Mouse (Mus musculus) thymus, postnatal 0 days (tissue): ENCODE measurements around the gene Cox6a2. TPM values are rescaled to one million over a fixed set of nuclear protein-coding genes. Genes with fewer than 3 reads are reported as not detected.
A peak's percentile ranks its signal among the peaks of the same experiment; 100 is the strongest.

Experiments
- DNase-seq: peaks from one replicate; pipeline ENCODE4 v3.0.0-alpha.2; 2015; ENCODE audit warnings: low spot score
- polyA plus RNA-seq: library from polyadenylated mRNA; unstranded; fragments of >200 nt; fragmentation: Nextera tagmentation; extraction: Ambion mirVana; gene quantifications from 2 replicates; pipeline ENCODE4 v1.2.1, GENCODE M21; 2015

Cox6a2 gene
- polyA plus RNA-seq, result 3.0 and 4.0 TPM in 2 replicates

DNA sequence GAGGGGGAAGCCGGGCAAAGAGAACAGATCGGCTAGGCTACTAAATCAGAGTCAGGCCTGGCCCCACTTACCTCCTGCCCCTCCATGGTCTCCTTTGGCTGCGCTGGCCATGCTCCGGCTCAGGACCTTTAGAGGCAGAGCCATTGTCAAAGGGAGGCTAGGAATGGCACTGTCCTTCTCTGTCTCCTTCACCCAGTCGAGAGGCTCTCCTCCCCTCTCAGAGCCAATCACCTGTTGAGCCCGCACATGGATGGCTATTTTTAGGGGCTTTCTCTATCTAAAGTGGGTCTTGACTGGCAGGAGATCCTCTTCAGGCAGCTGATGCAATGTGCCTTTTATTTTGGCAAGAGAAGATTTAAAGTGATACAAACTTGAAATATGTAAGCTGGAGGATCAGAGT lies at the start of gene Cox6a2:
Gene Cox6a2, minus strand, starts transcription at position 236 of the 400 bp plus-strand sequence.
- no peak for DNase-seq

DNA sequence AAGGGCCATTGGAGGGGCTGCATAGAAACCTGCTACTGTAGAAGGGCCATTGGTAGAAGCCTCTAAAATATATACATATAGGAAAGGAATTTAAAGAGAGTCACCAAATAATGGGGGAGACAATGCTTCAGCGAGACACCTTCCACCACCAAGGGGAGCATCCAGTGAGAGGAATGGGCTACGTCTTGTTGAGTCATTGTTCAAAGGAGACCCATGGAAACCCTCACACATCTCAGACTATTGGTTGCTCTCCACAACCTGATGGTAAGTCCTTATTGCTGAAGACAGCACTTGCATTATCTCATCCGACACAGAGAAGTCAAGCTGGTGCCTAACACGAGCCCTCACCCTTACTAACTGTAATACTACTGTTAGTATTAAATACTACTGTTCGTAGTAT lies 49.6 kb upstream of the Cox6a2 start:
- DNase-seq, result no peak

DNA sequence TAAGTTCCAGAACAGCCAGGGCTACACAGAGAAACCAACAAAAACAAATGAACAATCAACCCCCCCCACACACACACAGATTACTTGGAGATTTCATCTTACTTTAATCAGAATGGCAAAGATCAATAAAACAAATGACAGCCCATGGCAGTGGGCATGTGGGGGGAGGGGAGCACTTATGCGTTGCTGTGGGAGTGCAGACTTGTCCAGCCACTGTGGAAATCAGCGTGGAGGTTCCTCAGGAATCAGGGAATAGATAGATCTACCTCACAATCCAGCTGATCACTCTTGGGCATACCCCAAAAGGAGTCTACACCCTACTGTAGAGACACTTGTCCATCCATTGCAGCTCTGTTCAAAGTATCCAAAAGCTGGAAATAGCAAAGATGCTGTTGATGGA lies 48.8 kb upstream of the Cox6a2 start:
- DNase-seq, result no peak

DNA sequence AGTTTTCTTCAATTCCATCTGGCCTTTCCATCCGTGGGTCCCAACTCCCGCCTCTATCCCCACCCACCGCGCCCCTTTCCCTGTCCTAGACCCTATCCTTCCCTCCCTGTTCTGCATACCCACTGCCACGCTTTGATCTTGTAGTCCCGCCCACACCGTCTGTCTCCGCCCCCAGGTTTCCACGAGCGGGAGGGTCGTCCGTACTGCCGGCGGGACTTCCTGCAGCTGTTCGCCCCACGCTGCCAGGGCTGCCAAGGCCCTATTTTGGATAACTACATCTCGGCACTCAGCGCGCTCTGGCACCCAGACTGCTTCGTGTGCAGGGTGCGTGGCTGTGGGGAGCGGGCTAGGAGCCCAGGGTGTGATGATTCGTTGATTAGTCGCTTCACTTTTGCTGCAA lies 46.4 kb upstream of the Cox6a2 start:
- DNase-seq, result peak; percentile 90

DNA sequence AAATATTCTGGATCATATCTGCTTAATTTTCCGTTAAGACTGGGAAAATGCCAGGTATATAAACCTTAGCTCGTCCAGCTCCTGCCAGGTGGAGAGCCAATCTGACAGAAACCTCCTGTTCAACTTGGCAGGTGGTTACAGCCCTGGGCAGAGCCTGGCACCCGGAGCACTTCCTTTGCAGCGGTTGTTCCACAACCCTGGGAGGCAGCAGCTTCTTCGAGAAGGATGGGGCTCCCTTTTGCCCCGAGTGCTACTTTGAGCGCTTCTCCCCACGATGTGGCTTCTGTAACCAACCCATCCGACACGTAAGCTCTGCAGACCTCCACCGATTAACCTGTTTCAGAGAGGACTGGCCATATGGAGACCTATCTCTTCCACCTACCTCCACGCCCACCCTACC lies 45.8 kb upstream of the Cox6a2 start:
- DNase-seq, result peak; percentile 30

DNA sequence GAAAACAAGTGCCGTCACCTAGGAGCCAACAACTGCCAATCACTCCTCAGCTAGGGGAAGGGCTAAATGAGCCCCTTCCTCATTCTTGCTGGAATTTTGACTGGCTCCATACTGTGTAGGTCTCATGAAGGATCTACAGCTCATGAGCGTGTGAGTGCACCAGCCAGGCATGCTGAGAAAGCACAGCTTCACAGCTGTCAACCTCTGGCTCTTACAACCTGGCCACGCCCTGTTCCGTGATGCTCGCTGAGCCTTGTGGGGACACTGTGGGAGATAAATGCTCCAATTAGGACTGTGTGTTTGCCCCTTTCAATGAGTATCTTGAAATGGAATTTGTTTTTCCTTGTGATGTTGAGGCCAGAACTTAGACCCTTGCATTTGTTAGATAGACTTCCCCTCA lies 43.8 kb upstream of the Cox6a2 start:
- DNase-seq, result no peak

DNA sequence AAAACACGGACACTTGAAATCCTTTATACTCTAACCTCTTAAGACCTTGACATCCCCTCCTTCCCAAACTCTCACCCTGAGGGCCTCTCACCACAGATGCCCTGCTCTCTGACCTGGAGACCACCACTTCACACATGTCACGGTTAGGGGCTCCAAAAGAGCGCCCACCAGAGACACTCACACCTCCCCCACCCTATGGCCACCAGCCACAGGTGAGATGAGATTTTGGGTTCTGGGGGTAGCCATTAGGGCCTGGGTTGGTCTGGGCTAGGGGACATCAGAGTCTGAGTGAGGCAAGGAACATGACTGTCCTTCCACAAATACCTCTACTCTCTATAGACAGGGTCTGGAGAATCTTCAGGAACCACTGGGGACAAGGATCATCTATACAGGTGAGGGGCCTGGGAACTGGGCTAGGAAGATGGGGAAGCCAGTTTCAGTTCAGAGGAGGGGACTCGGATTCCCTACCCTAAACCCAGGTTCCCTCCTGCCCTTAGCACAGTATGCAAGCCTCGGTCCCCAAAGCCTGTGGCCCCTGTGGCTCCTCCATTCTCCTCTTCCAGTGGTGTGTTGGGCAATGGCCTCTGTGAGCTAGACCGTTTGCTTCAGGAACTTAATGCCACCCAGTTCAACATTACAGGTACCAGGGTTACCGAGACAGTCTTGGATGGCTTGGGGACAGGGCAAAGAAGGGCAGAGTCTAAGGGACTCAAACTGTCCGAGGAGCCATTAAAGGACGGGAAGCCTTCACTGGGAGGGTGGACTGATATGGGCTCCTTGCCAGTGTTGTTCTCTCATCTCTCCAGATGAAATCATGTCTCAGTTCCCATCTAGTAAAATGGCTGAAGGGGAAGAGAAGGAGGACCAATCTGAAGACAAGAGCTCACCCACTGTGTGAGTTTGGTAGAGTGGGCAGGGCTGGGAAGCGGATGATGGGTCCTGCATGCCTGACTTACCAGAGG lies 42.2 kb upstream of the Cox6a2 start:
- DNase-seq, result no peak

DNA sequence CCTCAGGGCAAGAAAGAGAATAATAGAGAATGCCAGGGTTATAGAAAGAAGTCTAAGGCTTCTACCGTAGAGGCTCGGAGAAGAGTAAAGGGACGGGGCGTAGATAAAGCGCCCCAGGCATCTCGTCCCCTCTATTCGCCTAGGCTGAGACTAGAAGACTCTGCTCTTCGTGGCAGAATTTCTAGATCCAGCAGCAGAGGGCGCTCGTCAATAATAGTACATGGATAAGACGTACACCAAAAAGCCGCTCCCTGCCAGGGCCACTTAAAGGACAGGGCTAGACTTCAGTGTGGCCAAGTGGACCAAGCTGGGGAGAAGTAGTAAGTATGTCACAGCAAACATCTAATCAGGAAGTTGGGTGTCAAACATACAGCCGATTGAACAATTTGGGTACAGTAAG lies 41.3 kb upstream of the Cox6a2 start:
- DNase-seq, result peak; percentile 82

DNA sequence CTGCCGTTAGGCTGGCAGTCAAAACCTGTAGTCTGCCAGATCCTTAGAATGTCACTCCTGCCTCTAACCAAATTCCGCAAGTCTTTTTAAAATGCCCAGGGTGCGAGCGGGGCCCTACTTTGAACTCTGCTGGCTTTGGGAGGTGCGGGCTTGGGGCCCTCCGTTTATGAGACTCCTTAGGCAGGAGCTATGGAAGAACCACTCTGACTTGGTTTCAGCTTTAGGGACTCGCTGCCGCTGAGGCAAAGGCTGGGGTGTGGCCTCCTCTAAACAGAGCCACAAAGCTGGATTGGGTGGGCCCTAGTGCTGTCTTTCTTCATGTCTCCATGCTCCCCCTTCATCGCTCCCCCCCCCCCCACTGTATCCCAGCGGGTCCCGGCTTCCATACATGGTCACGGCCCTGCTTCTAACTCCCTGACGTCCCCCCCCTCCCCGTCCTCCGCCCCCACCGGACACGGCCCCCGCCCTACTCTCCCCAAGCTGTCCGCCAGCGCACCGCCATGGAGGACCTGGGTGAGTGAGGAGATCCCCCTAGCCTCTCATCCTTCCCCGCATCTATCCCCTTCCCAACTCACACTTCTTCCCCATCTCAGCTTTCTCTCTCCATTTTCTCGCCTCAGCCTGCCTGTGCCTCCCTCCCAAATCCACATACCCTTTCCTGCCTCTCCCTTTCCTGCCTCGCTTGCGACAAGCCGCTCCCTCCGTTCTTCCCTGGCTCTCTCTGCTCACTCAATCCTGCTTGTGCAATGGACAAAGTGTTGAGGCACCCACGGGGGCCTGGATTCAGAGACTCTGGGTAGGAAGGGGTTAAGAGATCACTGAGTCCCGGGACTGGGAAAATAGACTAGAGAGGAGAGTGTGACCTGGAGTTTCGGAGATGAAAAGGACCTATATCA lies 40.6 kb upstream of the Cox6a2 start, which contains the start of gene Tgfb1i1:
Gene Tgfb1i1, plus strand, starts transcription at position 317 of the 896 bp plus-strand sequence.
- peak; percentile 10 for DNase-seq

DNA sequence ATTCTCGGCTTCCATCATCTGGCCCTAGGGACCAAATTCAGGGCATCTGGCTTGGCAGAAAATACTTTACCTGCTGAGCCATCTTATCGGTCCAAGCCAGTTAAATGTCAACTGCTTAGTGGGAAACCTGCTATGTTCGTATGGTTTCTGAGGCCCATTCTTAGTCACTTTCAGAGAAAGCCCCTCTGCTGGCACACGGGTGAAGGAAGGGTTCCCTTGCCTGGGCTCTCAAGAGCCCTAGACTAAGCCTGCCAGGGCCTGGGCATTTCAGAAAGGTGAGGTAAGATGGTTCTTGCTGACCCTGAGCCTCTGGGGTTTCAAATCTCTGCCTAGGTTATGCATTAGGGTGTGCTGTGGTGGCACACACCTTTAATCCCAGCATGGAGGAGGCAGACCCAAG lies 39.4 kb upstream of the Cox6a2 start:
- DNase-seq, result no peak

DNA sequence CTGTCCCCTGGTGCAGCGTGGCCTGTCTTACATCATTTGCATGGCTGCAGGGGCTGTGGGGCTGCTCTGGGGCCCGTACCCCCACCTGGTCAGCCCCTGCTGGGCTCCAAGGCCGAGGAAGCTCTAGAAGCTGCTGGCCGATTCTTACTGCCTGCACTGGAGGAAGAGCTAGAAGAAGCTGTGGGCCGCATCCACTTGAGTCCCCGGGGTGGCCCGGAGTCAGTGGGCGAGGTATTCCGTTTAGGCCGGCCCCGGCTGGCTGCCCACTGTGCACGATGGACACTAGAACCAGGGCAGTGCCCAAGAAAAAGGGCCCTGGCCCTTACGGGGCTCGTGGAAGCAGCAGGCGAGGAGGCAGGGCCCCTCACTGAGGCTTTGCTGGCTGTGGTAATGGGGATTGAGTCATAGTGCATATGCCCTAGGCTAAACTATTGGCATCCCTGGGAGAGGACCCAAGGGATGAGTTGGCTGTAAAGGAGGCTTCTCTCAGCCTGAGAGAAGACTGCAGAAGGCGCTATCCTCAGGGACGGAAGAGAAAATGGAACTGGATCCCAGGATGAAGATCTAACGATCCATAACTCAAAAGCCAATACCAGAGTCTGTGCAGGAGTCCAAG lies 38.3 kb upstream of the Cox6a2 start:
- no peak for DNase-seq

DNA sequence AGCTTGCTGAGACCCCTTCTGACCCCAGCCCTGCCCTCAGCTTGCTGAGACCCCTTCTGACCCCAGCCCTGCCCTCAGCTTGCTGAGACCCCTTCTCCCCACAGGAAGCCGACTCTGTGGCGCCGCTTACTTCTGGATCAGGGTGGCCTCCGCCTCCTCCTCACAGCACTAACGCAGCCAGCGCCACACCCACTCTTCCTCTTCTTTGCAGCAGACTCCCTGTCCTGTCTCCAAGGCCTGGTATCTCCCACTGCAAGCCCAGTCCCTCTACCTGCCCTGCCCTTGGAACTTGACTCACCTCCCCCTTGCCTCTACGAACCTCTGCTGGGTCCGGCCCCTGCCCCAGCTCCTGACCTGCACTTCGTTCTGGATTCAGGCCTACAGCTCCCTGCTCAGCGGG lies 37.7 kb upstream of the Cox6a2 start:
- no peak for DNase-seq

DNA sequence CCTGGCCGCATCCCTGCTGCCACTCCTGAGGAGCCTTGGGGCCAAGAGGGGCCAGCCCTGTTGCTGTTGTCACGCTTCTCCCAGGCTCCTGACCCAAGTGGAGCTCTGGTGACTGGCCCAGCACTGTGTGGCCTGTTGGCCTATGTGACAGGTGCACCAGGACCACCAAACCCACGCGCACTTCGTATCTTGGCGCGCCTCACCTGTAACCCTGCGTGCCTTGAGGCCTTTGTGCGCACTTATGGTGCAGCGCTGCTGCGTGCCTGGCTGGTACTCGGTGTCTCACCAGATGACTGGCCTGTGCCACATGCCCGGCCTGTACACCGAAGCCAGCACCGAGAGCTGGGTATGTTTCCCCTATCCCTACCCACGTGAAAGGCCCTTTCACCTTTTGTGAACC lies 36.1 kb upstream of the Cox6a2 start:
- no peak for DNase-seq

DNA sequence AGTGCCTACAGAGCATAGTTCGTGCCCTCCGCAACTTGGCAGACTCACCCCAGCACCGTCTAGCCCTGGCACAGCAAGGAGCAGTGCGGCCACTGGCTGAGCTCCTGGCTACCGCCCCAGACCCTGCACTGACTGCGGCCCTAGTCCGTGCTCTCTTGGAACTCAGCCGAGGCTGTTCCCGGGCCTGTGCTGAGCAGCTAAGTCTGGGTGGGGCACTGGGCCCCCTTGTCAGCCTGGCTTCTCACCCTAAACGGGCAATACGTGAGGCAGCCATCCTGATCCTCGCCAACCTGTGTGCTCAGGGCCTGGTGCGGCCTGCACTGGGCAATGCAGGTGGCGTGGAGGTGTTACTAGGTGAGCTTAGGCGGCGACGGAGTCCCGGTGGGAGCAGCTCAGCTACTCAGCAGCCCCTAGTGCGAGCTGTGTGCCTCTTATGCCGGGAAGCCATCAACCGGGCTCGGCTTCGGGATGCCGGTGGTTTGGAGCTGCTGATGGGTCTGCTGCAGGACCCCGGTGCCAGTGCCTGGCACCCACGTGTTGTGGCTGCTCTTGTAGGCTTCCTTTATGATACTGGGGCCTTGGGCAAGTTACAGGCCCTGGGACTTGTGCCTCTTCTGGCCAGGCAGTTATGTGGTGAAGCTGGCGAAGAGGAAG lies 34.1 kb upstream of the Cox6a2 start:
- DNase-seq, result no peak

DNA sequence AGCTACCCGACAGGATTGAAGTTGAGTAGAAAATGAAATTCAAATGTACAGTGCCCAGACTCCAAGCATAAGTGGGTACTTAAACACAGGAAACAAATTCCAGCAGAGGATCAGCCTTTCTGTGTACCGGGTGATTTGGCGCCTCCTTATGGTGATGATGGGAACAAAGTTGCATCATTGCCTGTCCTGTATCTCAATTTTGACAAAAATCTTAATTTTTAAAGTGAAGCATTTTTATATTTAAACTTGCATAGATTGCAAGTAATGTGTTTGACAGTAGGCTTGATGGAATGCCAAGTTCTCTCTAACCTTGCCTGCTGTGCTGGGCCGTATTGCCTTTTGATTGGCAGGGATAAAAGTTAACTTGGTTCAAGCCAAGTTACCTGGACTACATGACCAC lies 32.8 kb upstream of the Cox6a2 start:
- peak; percentile 59 for DNase-seq

DNA sequence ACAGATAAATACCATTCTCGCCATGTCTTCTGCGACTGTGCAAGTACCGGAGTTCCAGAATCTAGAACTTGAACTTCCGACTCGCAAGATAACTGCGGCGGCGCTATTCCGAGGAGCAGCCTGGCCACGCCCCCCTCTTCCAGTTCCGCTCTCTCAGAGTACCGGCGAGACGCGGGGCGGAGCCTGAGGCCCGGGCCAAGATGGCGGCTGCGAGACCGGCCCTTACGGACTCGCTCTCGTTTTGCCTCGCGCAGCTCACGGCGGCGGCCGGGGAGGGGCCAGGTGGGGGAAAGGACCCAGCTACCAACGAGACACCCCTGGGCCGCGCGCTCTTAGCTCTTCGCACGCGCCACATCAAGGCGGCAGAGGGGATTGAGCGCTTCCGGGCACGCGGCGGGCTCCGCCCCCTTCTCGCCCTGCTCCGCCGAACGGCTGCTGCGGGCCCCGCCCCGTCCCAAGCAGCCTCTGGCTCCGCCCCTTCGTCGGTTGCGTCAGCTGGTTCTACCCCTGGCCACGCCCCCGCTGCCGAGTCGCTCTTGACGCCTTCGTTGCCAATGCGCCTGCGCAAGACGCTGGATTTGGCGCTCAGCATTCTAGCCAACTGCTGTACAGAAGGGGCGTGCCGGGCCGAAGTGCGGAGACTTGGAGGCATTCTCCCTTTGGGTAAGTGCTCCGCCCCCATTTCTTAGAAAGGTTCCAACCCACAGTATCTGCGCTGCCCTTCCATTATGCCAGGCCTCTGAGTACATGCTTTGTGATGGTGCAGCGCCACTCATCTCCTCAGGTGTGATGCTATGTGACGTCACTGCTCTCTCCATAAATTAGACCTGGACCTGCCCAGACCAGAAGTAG lies 32.0 kb upstream of the Cox6a2 start, which contains the start of gene 9130023H24Rik:
Gene 9130023H24Rik, minus strand, starts transcription at position 105 of the 852 bp plus-strand sequence.
- DNase-seq, result peak; percentile 100

DNA sequence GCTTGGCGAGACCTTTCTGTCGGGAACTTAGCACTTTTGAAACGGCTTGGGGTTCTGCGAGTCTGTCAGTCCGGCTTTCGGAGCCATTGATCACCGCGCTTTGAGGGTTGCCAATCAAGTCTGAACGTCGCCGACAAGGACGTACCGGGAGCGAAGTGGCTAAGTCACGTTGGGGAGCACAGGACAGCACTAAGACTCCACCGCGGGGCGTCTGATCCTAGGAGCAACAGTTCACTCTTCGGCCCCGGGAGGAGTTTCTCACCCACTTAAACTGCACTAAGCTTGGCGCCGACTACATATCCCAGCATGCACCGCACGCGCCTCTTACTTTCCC lies 31.4 kb upstream of the Cox6a2 start:
- DNase-seq, result no peak

DNA sequence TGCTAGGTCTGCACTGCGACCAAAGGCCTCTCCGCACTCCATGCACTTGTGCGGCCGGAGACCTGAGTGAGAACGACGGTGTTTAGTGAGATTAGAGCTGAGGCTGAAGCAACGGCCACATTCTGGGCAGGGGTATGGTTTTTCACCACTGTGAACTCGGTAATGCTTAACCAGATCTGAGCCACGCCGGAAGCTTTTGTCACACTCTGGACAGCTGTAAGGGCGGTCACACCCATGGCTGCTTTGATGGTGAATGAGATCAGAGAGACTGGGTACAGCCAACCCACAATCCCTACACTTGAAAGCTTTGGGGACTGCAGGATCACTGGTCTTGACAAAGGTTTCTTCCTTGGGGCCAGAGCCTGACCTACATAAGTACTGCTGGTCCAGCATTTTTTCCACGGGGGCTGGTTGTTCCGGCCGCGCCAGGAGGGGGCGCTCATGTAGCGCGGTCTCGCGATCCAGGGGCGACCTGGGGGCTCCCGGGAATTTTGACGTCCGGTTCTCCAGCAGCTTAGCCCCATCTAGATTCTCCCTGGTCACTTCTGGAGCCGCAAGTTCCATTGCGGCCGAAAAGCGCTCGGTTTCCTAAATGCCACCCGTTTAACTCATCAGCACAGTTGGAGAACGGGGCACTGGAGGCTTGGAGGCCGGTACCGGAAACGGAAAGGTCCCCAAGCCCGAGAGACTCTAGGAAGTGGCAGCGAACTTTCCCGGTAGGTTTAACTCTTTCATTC lies 30.8 kb upstream of the Cox6a2 start, which contains the start of gene Armc5:
Gene Armc5, plus strand, starts transcription at position 487 of the 737 bp plus-strand sequence.
- peak; percentile 73 for DNase-seq

DNA sequence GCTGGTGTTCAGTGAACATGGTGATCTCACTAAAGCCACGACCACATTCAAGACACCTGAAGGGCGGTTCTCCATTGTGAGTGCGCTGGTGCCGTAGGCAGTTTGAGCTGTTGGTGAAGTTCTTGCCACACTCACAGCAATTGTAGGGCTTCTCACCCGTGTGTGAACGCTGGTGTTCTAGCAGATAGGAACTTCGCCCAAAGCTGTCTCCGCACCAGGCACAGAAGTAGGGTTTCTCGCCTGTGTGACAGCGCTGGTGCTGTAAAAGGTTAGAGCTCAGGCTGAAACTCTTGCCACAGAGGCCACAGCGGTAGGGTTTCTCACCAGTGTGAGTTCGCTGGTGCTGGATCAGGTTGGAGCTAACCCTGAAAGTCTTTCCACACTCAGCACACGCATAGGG lies 30.2 kb upstream of the Cox6a2 start:
- no peak for DNase-seq
